Mouse (Mus musculus): ENCODE data around the gene Kdm2b. TPM values are rescaled to one million over a fixed set of nuclear protein-coding genes. Genes with fewer than 3 reads are reported as not detected.

The Kdm2b gene
- polyA plus RNA-seq, 1 experiment, result 19.1 TPM

DNA sequence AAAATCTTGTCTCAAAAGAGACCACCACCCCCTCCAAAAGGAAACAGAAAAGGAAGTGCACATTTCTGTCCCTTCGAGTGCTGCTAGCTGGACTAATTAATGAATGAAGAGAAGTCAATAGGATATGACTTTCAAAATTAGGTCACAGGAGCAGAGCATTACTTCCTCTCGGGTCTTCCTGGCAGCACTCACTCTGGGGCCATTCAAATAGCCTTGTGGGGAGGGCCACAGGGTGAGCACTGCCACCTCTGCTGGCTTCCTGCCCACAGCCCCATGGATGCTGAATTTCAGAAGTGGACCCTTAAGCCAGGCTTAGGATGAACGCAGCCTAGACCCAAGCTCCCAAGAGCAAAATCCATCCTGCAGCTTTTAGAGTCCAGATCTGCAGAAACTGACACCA lies 33.6 kb downstream of the Kdm2b start:
- Histone ChIP-seq H3K4me1 (peaks cover 34% of the 10 kb centered on the region), H3K4me3 (replicated peaks) (peak overlapping the region; percentile 14), H3K27me3 (replicated peaks) (peaks cover 24% of the 10 kb centered on the region), H3K9me3 (no peaks in the 10 kb centered on the region), H3K36me3 (replicated peaks; ENCODE audit: low read length) (peaks cover 39% of the 10 kb centered on the region)
- TF ChIP-seq GATA1 (IDR thresholded peaks at IDR 0.05; ENCODE audit: borderline replicate concordance, low read length), result no peak
- TF ChIP-seq FLI1 (IDR thresholded peaks at IDR 0.05; ENCODE audit: low read length), result no peak

DNA sequence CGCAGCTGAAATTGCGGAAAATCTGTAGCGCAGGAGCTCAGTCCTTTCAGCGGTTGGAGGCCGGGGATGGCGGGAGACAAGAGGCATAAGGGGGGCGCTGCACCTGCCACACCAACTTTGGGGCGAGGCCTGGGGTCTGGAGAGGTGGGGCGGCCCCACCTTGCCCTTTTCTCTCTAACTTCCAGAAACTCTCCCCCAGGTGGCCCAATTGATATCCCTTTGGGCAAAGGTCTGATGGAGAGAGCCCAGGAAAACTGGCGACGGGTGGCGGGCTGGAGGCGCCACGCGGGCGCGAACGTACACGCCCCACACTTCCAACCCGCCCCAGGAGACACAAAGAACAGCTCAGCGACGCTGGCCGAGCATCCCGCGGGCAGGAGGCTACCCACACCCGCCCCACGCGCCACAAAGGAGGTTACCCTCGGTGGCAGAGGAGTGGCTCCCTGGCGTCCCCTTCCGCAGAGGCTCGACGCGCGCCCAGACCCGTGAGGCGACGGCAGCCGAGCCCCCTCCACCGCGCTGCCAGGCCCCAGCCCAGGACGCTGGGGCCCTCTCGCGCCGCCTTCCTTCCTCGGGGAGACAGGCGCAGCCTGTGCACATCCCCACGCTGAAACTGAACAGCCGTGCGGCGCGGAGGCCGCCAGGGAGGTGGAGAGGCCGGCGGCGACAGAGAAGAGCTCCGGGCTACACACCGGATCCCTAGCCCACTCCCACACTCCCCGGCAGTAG lies 37.5 kb downstream of the Kdm2b start:
- H3K4me1 ChIP-seq, result peaks cover 50% of the 10 kb centered on the region
- no peaks in the 10 kb centered on the region for H3K9me3 ChIP-seq
- no peak for TF ChIP-seq FLI1 (IDR thresholded peaks at IDR 0.05; ENCODE audit: low read length)
- TF ChIP-seq GATA1 (IDR thresholded peaks at IDR 0.05; ENCODE audit: borderline replicate concordance, low read length), result no peak
- peaks cover 29% of the 10 kb centered on the region for H3K27me3 ChIP-seq (replicated peaks)
- peak overlapping the region; percentile 92 for H3K4me3 ChIP-seq (replicated peaks)
- peaks cover 33% of the 10 kb centered on the region for H3K36me3 ChIP-seq (replicated peaks; ENCODE audit: low read length)

DNA sequence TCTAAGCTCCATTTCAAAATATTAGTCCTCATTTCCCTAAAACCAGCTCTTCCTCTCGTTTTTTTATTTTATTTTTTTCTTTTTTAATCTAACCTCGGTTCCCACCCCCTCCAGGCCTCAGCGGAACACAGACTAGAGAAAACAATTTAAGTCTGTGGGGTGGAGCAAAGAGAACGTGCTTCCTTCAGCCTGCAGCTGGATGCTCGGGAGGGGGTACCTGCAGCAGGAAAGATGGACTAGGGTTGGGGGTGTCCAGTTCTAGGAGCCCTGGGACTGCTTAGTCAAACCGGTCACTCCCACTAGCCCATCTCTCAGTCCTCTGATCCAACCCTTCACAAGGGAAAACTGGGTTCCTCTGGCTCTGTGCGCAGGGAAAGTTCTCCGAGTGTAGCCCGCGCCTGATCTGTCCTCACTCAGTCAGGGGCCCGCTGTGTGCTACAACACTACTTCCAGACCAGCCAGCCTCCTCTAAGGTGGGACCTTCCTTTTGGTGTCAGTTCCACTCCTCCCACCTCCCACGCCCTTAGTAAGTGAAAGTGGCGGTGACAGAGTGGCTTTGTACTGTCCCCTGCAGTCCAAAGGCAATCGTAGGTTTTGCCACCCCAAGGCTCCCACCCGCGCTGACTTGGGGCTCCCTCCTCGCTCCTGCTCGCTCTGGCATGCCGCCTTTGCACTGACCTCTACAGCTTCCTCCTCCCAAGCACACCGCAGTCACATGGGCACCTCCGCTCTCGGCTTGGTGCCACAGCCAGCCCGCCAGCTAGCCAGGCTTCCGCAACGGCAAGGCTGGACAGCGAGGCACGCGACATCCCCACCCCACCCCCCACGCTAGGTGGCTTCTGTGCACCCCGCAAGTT lies 38.3 kb downstream of the Kdm2b start:
- Histone ChIP-seq H3K27me3 (replicated peaks) (peaks cover 29% of the 10 kb centered on the region), H3K36me3 (replicated peaks; ENCODE audit: low read length) (peaks cover 38% of the 10 kb centered on the region)
- TF ChIP-seq FLI1 (IDR thresholded peaks at IDR 0.05; ENCODE audit: low read length) (no peak), GATA1 (IDR thresholded peaks at IDR 0.05; ENCODE audit: borderline replicate concordance, low read length) (no peak)

DNA sequence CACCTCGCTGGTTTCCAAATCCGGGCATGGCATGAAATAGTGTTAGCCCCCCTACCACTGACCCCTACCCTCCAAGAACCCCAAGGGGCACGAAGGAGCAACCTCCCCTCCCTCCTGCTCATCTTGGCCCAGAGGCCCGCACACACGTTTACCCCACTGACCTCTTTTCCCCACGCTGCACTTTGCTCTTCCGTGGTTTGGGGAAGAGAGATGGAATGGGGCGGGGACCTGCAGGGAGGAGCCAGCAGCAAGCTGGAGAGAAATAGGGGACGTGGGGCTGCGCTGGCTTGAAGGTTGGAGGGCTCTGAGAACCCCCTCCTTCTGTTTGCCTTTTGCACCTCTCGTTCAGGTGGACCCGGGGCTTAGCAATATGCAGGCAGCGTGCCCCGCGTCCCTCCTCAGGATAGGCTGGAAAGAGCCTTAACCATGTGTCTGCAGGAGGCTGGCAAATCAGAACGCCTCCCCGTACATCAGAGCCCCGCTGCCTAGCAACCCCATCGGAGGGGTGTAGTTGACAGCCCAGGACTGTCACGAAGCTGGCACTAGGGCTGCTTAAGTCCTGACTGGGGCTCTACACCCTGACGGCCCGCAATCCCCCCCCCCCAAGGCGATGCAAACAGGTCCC lies 39.2 kb downstream of the Kdm2b start:
- Histone ChIP-seq H3K36me3 (replicated peaks; ENCODE audit: low read length) (peaks cover 46% of the 10 kb centered on the region), H3K9me3 (no peaks in the 10 kb centered on the region), H3K27me3 (replicated peaks) (peaks cover 29% of the 10 kb centered on the region), H3K4me1 (peaks cover 39% of the 10 kb centered on the region), H3K4me3 (replicated peaks) (no peak overlapping the region)
- TF ChIP-seq GATA1 (IDR thresholded peaks at IDR 0.05; ENCODE audit: borderline replicate concordance, low read length), result no peak
- no peak for TF ChIP-seq FLI1 (IDR thresholded peaks at IDR 0.05; ENCODE audit: low read length)

More for the DNA sequence above, 38.3 kb downstream of the Kdm2b start:
- peaks cover 45% of the 10 kb centered on the region for H3K4me1 ChIP-seq
- H3K9me3 ChIP-seq, result no peaks in the 10 kb centered on the region
- peak overlapping the region; percentile 92 for H3K4me3 ChIP-seq (replicated peaks)

DNA sequence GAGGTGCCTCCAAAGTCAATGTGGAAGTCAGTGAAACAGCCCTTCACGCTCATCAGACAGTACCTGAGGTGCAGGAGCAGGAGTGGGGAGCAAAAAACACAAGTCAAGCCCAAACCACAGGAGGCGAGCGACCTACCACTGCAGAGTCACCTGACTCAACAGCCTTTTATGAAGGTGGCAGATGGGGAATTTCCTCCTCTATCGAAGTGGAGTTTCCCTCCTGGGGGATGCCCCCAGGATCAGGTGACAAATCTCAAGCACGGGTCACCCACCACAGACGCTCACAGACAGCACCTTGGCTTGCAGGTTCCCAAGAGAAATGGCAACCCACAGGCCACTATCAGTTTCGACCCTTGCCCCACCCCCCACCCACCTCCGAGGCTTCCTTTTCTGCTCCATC lies 40.5 kb downstream of the Kdm2b start:
- peaks cover 51% of the 10 kb centered on the region for H3K36me3 ChIP-seq (replicated peaks; ENCODE audit: low read length)
- no peaks in the 10 kb centered on the region for H3K9me3 ChIP-seq
- H3K4me1 ChIP-seq, result peaks cover 43% of the 10 kb centered on the region
- peaks cover 27% of the 10 kb centered on the region for H3K27me3 ChIP-seq (replicated peaks)
- TF ChIP-seq FLI1 (IDR thresholded peaks at IDR 0.05; ENCODE audit: low read length) (no peak), GATA1 (IDR thresholded peaks at IDR 0.05; ENCODE audit: borderline replicate concordance, low read length) (no peak)
- no peak overlapping the region for H3K4me3 ChIP-seq (replicated peaks)

DNA sequence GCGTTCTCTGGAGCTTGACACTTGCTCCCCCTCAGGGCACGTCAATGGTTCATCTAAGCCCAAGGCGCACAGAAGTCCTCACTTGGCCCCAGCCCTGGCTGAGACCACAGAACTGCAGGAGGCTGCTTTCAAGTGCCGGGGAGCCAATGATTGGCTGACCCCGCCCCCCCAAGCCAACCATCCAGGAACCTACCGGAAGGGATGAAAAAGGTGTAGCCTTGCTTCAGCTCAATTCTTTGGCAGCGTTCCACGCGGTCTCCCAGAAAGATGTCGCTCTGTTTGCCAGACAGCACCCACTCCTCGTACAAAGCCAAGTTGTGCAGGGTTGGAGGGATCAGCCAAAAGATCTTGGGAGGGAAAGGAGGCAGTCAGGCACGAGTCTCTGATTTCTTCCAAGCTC lies 42.1 kb downstream of the Kdm2b start:
- Histone ChIP-seq H3K9me3 (no peaks in the 10 kb centered on the region), H3K4me3 (replicated peaks) (no peak overlapping the region), H3K4me1 (peaks cover 42% of the 10 kb centered on the region), H3K27me3 (replicated peaks) (peaks cover 19% of the 10 kb centered on the region), H3K36me3 (replicated peaks; ENCODE audit: low read length) (peaks cover 65% of the 10 kb centered on the region)
- TF ChIP-seq GATA1 (IDR thresholded peaks at IDR 0.05; ENCODE audit: borderline replicate concordance, low read length) (no peak), FLI1 (IDR thresholded peaks at IDR 0.05; ENCODE audit: low read length) (no peak)

DNA sequence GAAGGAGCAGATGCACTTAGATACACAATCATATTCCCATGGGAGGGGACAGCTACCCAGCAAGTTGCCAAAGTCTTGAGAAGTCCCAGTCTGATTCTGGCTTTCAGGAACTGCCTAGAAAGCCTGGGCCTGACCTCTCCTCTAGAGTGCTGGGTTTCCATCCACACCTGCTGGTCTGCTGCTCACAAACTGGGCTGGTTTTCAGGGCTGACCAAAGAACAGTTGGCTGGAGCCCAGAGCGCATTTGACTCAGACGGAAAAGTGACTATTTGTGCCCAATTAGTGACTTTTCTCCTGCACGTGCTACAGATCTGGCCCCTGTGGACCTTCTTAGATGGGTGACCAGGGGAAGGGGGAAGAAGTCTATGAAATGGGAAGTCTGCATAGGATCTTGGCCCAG lies 50.9 kb downstream of the Kdm2b start:
- no peak for TF ChIP-seq GATA1 (IDR thresholded peaks at IDR 0.05; ENCODE audit: borderline replicate concordance, low read length)
- no peak for TF ChIP-seq FLI1 (IDR thresholded peaks at IDR 0.05; ENCODE audit: low read length)
- Histone ChIP-seq H3K36me3 (replicated peaks; ENCODE audit: low read length) (peaks cover 92% of the 10 kb centered on the region), H3K27me3 (replicated peaks) (no peaks in the 10 kb centered on the region), H3K9me3 (no peaks in the 10 kb centered on the region), H3K4me3 (replicated peaks) (no peak overlapping the region), H3K4me1 (peaks cover 28% of the 10 kb centered on the region)

DNA sequence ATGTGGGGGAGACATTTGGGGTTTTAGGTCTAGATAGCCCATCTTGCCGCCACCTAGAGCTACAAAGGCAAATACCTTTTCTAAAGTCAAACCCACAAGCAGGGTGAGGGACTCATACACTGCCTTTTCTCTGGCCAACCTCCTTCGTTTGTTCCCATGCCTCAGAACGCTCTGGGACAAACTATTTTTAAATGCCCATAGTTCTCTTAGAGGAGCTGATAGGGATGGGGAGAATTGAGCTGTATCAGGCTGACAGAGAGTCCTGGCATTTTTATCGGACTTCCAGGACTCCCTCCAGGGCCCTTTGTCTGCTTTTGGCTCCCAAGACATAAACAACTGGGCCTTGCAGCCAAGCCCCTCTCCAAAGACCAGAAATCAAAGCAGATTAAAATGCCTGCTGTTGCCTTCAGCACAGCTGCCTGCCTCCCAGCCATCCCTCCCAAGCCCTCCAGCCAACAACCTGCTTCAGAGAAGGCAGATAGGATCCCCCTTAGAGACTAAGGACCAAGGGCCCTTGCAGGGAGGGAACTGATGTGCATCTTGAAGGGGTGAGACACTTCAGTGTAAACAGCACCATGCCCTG lies 51.6 kb downstream of the Kdm2b start:
- peaks cover 30% of the 10 kb centered on the region for H3K4me1 ChIP-seq
- no peak for TF ChIP-seq GATA1 (IDR thresholded peaks at IDR 0.05; ENCODE audit: borderline replicate concordance, low read length)
- no peak for TF ChIP-seq FLI1 (IDR thresholded peaks at IDR 0.05; ENCODE audit: low read length)
- H3K4me3 ChIP-seq (replicated peaks), result no peak overlapping the region
- H3K27me3 ChIP-seq (replicated peaks), result no peaks in the 10 kb centered on the region
- peaks cover 90% of the 10 kb centered on the region for H3K36me3 ChIP-seq (replicated peaks; ENCODE audit: low read length)
- H3K9me3 ChIP-seq, result no peaks in the 10 kb centered on the region

DNA sequence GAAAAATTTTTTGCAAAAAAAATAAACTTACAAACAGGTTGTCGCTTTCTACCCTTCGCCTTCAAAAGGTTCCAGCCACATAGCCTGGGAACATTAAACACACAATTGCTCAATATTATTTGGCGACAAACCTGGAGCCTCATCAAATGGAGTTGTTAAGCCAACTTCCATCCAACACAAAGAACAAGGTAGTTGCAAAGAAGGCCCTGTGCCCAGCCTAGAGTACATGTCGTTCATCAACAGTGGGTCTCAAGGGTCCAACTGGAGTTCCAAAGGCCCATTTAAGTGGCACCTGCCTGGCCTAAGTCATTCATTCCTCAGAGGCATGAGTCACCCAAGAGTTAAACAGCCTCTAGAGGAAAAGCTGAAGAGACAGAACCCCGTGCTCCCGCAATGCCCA lies 52.6 kb downstream of the Kdm2b start:
- Histone ChIP-seq H3K4me1 (peaks cover 30% of the 10 kb centered on the region), H3K36me3 (replicated peaks; ENCODE audit: low read length) (peaks cover 90% of the 10 kb centered on the region)
- TF ChIP-seq GATA1 (IDR thresholded peaks at IDR 0.05; ENCODE audit: borderline replicate concordance, low read length), result no peak
- no peak for TF ChIP-seq FLI1 (IDR thresholded peaks at IDR 0.05; ENCODE audit: low read length)

More for the DNA sequence above, 52.6 kb downstream of the Kdm2b start:
- Histone ChIP-seq H3K27me3 (replicated peaks) (no peaks in the 10 kb centered on the region), H3K9me3 (no peaks in the 10 kb centered on the region), H3K4me3 (replicated peaks) (no peak overlapping the region)

Data from megakaryocyte, embryonic 14.5 days (primary cell).